Mouse (Mus musculus) cerebellum, adult 11 months (tissue): Measurements from ENCODE around the gene Tgfb2.

Experiments
- DNase-seq: peaks from one replicate; pipeline ENCODE4 v3.0.0; 2022

Gene Tgfb2

GRCm38 (mm10) chr1:186705915-186706248, at the start of gene Tgfb2:
Gene Tgfb2, minus strand, starts transcription at chr1:186705989.
- no peak for DNase-seq

GRCm38 (mm10) chr1:186749675-186750283, 44.0 kb upstream of the Tgfb2 start:
- peak; percentile 8 for DNase-seq

GRCm38 (mm10) chr1:186748724-186749653, 43.2 kb upstream of the Tgfb2 start, which contains the start of gene Rrp15:
Gene Rrp15, minus strand, starts transcription at chr1:186749358.
- DNase-seq = peak; percentile 77

GRCm38 (mm10) chr1:186739828-186740227, 34.0 kb upstream of the Tgfb2 start:
- DNase-seq = no peak

GRCm38 (mm10) chr1:186735537-186735936, 29.7 kb upstream of the Tgfb2 start:
- no peak for DNase-seq

- DNase-seq = no peak
Measured at GRCm38 (mm10) chr1:186733052-186733451, 27.3 kb upstream of the Tgfb2 start.

GRCm38 (mm10) chr1:186728778-186729177, 23.0 kb upstream of the Tgfb2 start:
- DNase-seq = no peak

GRCm38 (mm10) chr1:186726117-186726516, 20.3 kb upstream of the Tgfb2 start:
- DNase-seq = no peak

- DNase-seq = no peak
Measured at GRCm38 (mm10) chr1:186722299-186722698, 16.5 kb upstream of the Tgfb2 start.

GRCm38 (mm10) chr1:186721846-186722245, 16.1 kb upstream of the Tgfb2 start:
- peak; percentile 69 for DNase-seq

GRCm38 (mm10) chr1:186721166-186721565, 15.4 kb upstream of the Tgfb2 start:
- DNase-seq = no peak

GRCm38 (mm10) chr1:186719708-186720107, 13.9 kb upstream of the Tgfb2 start:
- no peak for DNase-seq

- DNase-seq = no peak
Measured at GRCm38 (mm10) chr1:186718881-186719280, 13.1 kb upstream of the Tgfb2 start.

GRCm38 (mm10) chr1:186714980-186715896, 9.4 kb upstream of the Tgfb2 start:
- no peak for DNase-seq

- no peak for DNase-seq
Measured at GRCm38 (mm10) chr1:186714215-186714614, 8.4 kb upstream of the Tgfb2 start.

- no peak for DNase-seq
Measured at GRCm38 (mm10) chr1:186712802-186713471, 7.1 kb upstream of the Tgfb2 start.

- peak; percentile 7 for DNase-seq
Measured at GRCm38 (mm10) chr1:186705203-186705914, 430 bp downstream of the Tgfb2 start.

GRCm38 (mm10) chr1:186703980-186704701, 1.6 kb downstream of the Tgfb2 start:
- no peak for DNase-seq

- DNase-seq = no peak
Measured at GRCm38 (mm10) chr1:186703256-186703979, 2.4 kb downstream of the Tgfb2 start.
